Mouse (Mus musculus): ENCODE measurements at regions not wholly inside any gene's neighbourhood (a gene's known extent, or its start where the extent isn't known, plus 50 kb on each side); places are given as distances from the start of the nearest gene placed in this dataset.

- ATAC-seq (ENCODE audit: insufficient number of reproducible peaks, insufficient read depth, low FRiP score, low read depth) = peak; percentile 21; the same call in 1 of the 2 replicates
- H3K36me3 ChIP-seq (ENCODE audit: control insufficient read depth, insufficient read depth, low read length) = no peaks in the 10 kb centered on the region
- peak overlapping the region in 1 of 2 experiments; percentile 34; a peak in 2 of 4 replicates for H3K27ac ChIP-seq (replicated peaks in 1 of 2; ENCODE audit: control insufficient read depth in 1 of 2, insufficient read depth in 1 of 2, low read depth in 2 of 2, low read length in 2 of 2)
Measured at GRCm38 (mm10) chrX:11444261-11444725, 116.7 kb downstream of the H2al1j start.

DNA sequence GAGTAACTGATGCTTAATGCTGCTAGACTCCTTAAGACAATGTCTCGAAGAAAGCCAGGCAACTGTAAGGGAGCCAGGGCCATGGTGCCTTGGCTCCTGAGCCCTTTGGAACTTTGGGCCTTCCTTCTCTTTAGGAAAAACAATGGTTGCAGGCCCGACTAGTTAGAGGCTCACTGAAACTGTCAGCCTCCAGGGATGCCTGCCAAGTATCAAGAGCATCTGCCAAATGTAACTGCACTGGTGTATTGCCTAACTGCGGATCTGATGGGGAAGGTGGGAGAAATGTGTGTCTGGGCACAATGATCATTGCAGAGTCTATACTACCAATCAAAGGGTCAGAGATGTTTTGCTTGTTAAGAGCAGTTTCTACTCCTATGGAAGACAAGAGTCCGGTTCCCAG, 121.1 kb downstream of the H2al1j start:
- H3K36me3 ChIP-seq (ENCODE audit: control insufficient read depth, insufficient read depth, low read length) = no peaks in the 10 kb centered on the region
- H3K27ac ChIP-seq (replicated peaks in 1 of 2; ENCODE audit: control insufficient read depth in 1 of 2, insufficient read depth in 1 of 2, low read depth in 2 of 2, low read length in 2 of 2) = no peak overlapping the region
- no peak for ATAC-seq (ENCODE audit: insufficient number of reproducible peaks, insufficient read depth, low FRiP score, low read depth)
- no peak overlapping the region for H3K4me3 ChIP-seq (ENCODE audit: control insufficient read depth in 1 of 2, insufficient read depth in 1 of 2, low read depth in 1 of 2, low read length in 2 of 2)
- H3K4me1 ChIP-seq (ENCODE audit: control insufficient read depth in 2 of 2, insufficient read depth in 2 of 2, low read length in 2 of 2) = peaks cover 8 to 9% of the 10 kb centered on the region in 2 experiments
- no peaks in the 10 kb centered on the region for H3K9me3 ChIP-seq (ENCODE audit: control insufficient read depth, low read length)
- H3K27me3 ChIP-seq (ENCODE audit: control insufficient read depth, insufficient read depth, low read length) = no peaks in the 10 kb centered on the region
- no peak overlapping the region for H3K9ac ChIP-seq (ENCODE audit: low read length)
- WGBS = 66% methylated on average over 4 of the region's 4 CpGs
- no peak overlapping the region for H3K4me2 ChIP-seq (ENCODE audit: low read length)

More at GRCm38 (mm10) chrX:11444261-11444725, 116.7 kb downstream of the H2al1j start:
- Histone ChIP-seq H3K4me3 (ENCODE audit: control insufficient read depth in 1 of 2, insufficient read depth in 1 of 2, low read depth in 1 of 2, low read length in 2 of 2) (no peak overlapping the region), H3K9me3 (ENCODE audit: control insufficient read depth, low read length) (no peaks in the 10 kb centered on the region), H3K27me3 (ENCODE audit: control insufficient read depth, insufficient read depth, low read length) (no peaks in the 10 kb centered on the region), H3K4me2 (ENCODE audit: low read length) (no peak overlapping the region), H3K9ac (ENCODE audit: low read length) (no peak overlapping the region), H3K4me1 (ENCODE audit: control insufficient read depth in 2 of 2, insufficient read depth in 2 of 2, low read length in 2 of 2) (peaks cover 11 to 12% of the 10 kb centered on the region in 2 experiments)
- WGBS = 40% methylated on average over 10 of the region's 10 CpGs

DNA sequence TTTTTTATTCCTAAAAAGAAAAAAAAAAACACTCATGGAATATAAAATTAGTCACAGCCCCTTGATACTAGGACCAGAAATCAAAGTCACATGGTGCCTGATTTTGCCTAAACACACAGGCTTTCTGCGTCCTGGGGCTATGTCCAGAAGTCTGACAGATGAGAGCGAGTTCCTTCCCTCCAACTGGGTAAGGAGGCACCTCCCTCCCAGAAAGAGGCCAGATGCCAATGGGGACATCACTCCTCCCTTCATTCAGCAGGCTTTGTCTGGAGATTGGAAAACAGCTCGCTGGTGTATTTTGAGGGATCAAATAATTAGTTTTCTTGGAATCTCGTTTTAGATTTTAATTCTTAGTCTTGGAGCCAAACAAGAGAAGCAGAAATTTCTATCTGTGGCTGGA, 130.9 kb downstream of the H2al1j start:
- Histone ChIP-seq H3K9ac (ENCODE audit: low read length) (no peak overlapping the region), H3K4me2 (ENCODE audit: low read length) (no peak overlapping the region), H3K27ac (replicated peaks in 1 of 2; ENCODE audit: control insufficient read depth in 1 of 2, insufficient read depth in 1 of 2, low read depth in 2 of 2, low read length in 2 of 2) (no peak overlapping the region), H3K4me3 (ENCODE audit: control insufficient read depth in 1 of 2, insufficient read depth in 1 of 2, low read depth in 1 of 2, low read length in 2 of 2) (no peak overlapping the region), H3K4me1 (ENCODE audit: control insufficient read depth in 2 of 2, insufficient read depth in 2 of 2, low read length in 2 of 2) (no peaks in the 10 kb centered on the region), H3K36me3 (ENCODE audit: control insufficient read depth, insufficient read depth, low read length) (no peaks in the 10 kb centered on the region), H3K9me3 (ENCODE audit: control insufficient read depth, low read length) (no peaks in the 10 kb centered on the region), H3K27me3 (ENCODE audit: control insufficient read depth, insufficient read depth, low read length) (no peaks in the 10 kb centered on the region)
- 68% methylated on average over 4 of the region's 4 CpGs for WGBS
- no peak for ATAC-seq (ENCODE audit: insufficient number of reproducible peaks, insufficient read depth, low FRiP score, low read depth)

DNA sequence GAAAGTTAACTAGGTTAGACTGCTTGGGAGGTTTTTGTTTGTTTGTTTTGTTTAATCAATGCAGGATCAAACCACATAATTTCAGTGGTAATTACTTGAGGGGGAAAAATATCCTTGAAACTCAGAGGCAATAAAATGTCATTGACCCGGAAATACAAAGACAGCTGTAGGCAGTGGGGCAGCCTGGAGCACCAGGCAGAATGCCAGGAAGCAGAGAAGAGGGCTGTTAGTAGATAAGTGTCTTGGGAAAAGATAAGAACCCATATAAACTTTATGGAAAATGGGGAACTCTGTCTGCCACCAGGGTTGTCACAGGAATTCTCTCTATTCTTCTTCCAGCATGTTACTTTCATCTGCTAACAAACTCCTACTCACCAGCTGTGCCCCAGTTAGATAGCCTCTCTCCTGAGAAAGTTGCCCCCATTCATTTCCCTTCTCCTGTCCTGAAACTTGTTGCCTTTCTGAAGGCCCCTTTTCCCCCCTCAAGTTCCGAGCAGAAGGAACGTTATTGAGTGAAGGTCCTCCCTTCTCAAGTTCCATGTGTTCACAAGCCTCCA, 136.4 kb downstream of the H2al1j start:
- no peak overlapping the region for H3K27ac ChIP-seq (replicated peaks in 1 of 2; ENCODE audit: control insufficient read depth in 1 of 2, insufficient read depth in 1 of 2, low read depth in 2 of 2, low read length in 2 of 2)
- H3K4me3 ChIP-seq (ENCODE audit: control insufficient read depth in 1 of 2, insufficient read depth in 1 of 2, low read depth in 1 of 2, low read length in 2 of 2) = no peak overlapping the region
- 43% methylated on average over 3 of the region's 3 CpGs for WGBS
- no peak overlapping the region for H3K9ac ChIP-seq (ENCODE audit: low read length)
- no peaks in the 10 kb centered on the region for H3K9me3 ChIP-seq (ENCODE audit: control insufficient read depth, low read length)
- H3K36me3 ChIP-seq (ENCODE audit: control insufficient read depth, insufficient read depth, low read length) = no peaks in the 10 kb centered on the region
- no peak overlapping the region for H3K4me2 ChIP-seq (ENCODE audit: low read length)
- H3K4me1 ChIP-seq (ENCODE audit: control insufficient read depth in 2 of 2, insufficient read depth in 2 of 2, low read length in 2 of 2) = no peaks in the 10 kb centered on the region
- no peak for ATAC-seq (ENCODE audit: insufficient number of reproducible peaks, insufficient read depth, low FRiP score, low read depth)
- no peaks in the 10 kb centered on the region for H3K27me3 ChIP-seq (ENCODE audit: control insufficient read depth, insufficient read depth, low read length)

DNA sequence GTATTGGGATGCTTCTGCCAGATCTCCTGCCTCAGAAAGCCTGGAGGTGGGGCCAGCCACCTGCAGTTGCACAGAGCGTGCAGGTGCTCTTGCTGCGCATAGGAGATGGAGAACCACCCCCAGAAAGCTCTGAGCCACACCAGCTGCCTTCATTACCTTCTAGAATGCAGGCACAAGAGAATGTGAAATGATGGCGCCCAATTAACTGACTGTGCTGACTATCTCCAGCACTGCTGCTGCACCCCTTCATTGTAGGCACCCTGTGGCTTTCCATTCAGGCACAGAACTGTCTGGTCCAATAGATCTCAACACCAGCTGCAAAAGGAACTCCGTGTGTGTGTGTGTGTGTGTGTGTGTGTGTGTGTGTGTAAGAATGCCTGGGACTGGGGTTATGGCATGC, 138.6 kb downstream of the H2al1j start:
- Histone ChIP-seq H3K9ac (ENCODE audit: low read length) (no peak overlapping the region), H3K4me2 (ENCODE audit: low read length) (no peak overlapping the region), H3K4me3 (ENCODE audit: control insufficient read depth in 1 of 2, insufficient read depth in 1 of 2, low read depth in 1 of 2, low read length in 2 of 2) (no peak overlapping the region), H3K9me3 (ENCODE audit: control insufficient read depth, low read length) (no peaks in the 10 kb centered on the region), H3K36me3 (ENCODE audit: control insufficient read depth, insufficient read depth, low read length) (no peaks in the 10 kb centered on the region), H3K27ac (replicated peaks in 1 of 2; ENCODE audit: control insufficient read depth in 1 of 2, insufficient read depth in 1 of 2, low read depth in 2 of 2, low read length in 2 of 2) (no peak overlapping the region), H3K27me3 (ENCODE audit: control insufficient read depth, insufficient read depth, low read length) (no peaks in the 10 kb centered on the region; the same call in 1 of the 2 replicates), H3K4me1 (ENCODE audit: control insufficient read depth in 2 of 2, insufficient read depth in 2 of 2, low read length in 2 of 2) (no peaks in the 10 kb centered on the region)
- ATAC-seq (ENCODE audit: insufficient number of reproducible peaks, insufficient read depth, low FRiP score, low read depth) = no peak
- WGBS = 72% methylated on average over 4 of the region's 4 CpGs

DNA sequence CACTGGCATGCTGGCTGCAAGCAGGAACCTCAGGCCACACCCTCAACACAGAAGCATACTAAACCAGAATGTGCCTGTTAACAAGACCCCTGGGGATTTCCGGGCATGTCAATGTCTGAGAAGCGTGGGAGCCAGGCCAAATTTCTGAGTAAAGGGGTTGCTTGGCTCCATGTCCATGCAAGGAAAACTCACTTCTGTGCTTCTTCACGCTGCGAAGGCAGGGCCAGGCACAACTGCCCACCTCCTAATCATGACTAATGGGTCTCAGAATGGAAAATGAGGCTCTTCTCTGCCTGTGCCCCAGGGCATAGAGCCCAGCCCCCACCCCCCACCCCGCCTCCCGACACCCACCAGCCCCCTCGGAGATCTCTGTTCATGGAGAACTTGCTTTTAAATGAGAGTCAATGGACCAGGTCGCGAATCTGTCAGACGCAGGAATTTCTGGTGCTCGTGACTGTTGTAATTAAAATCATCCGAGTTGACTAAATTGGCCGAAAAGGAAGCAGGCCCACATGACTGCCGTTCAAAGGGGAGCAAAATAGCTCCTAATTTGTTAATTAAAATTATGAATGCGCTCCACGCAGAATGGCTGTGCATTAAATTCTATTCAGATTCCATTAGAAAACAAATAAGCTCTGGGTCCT, 152.2 kb downstream of the H2al1j start:
- ATAC-seq (ENCODE audit: insufficient number of reproducible peaks, insufficient read depth, low FRiP score, low read depth) = no peak
- no peak overlapping the region for H3K4me2 ChIP-seq (ENCODE audit: low read length)
- no peaks in the 10 kb centered on the region for H3K9me3 ChIP-seq (ENCODE audit: control insufficient read depth, low read length)
- no peak overlapping the region for H3K27ac ChIP-seq (replicated peaks in 1 of 2; ENCODE audit: control insufficient read depth in 1 of 2, insufficient read depth in 1 of 2, low read depth in 2 of 2, low read length in 2 of 2)
- no peaks in the 10 kb centered on the region for H3K4me1 ChIP-seq (ENCODE audit: control insufficient read depth in 2 of 2, insufficient read depth in 2 of 2, low read length in 2 of 2)
- WGBS = 73% methylated on average over 16 of the region's 16 CpGs
- no peak overlapping the region for H3K9ac ChIP-seq (ENCODE audit: low read length)
- H3K36me3 ChIP-seq (ENCODE audit: control insufficient read depth, insufficient read depth, low read length) = no peaks in the 10 kb centered on the region
- H3K4me3 ChIP-seq (ENCODE audit: control insufficient read depth in 1 of 2, insufficient read depth in 1 of 2, low read depth in 1 of 2, low read length in 2 of 2) = no peak overlapping the region
- H3K27me3 ChIP-seq (ENCODE audit: control insufficient read depth, insufficient read depth, low read length) = no peaks in the 10 kb centered on the region; the same call in none of the 2 replicates

DNA sequence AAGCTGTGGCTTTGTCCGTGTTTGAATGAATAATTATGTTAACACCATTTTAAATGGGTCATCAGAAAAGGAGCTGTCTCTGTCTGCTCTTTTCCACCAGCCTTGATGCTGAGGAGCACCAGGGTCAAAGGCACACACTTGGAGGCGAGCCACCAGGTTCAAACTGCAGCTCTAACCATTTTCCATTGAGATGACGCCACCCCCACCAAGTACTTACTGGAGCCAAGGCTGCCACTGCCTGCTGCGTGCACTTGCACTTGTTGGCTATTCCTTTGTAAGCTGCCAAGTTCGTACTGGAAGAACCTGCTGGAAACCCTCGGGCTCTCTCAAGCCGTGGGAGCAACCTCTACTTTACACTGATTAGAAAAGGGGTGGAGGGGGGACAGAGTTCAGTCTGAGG, 154.5 kb downstream of the H2al1j start:
- H3K4me2 ChIP-seq (ENCODE audit: low read length) = no peak overlapping the region
- H3K27ac ChIP-seq (replicated peaks in 1 of 2; ENCODE audit: control insufficient read depth in 1 of 2, insufficient read depth in 1 of 2, low read depth in 2 of 2, low read length in 2 of 2) = no peak overlapping the region
- WGBS = 76% methylated on average over 7 of the region's 7 CpGs
- ATAC-seq (ENCODE audit: insufficient number of reproducible peaks, insufficient read depth, low FRiP score, low read depth) = no peak
- H3K4me3 ChIP-seq (ENCODE audit: control insufficient read depth in 1 of 2, insufficient read depth in 1 of 2, low read depth in 1 of 2, low read length in 2 of 2) = no peak overlapping the region
- H3K9ac ChIP-seq (ENCODE audit: low read length) = no peak overlapping the region
- H3K9me3 ChIP-seq (ENCODE audit: control insufficient read depth, low read length) = no peaks in the 10 kb centered on the region
- peaks cover 5 to 9% of the 10 kb centered on the region in 2 experiments; a peak in 3 of 4 replicates for H3K4me1 ChIP-seq (ENCODE audit: control insufficient read depth in 2 of 2, insufficient read depth in 2 of 2, low read length in 2 of 2)
- H3K36me3 ChIP-seq (ENCODE audit: control insufficient read depth, insufficient read depth, low read length) = no peaks in the 10 kb centered on the region
- H3K27me3 ChIP-seq (ENCODE audit: control insufficient read depth, insufficient read depth, low read length) = no peaks in the 10 kb centered on the region; the same call in none of the 2 replicates
